Mouse (Mus musculus): ENCODE data around the gene Fgd3.
A peak's percentile ranks its signal among the peaks of the same experiment; 100 is the strongest.

Fgd3 gene

DNA sequence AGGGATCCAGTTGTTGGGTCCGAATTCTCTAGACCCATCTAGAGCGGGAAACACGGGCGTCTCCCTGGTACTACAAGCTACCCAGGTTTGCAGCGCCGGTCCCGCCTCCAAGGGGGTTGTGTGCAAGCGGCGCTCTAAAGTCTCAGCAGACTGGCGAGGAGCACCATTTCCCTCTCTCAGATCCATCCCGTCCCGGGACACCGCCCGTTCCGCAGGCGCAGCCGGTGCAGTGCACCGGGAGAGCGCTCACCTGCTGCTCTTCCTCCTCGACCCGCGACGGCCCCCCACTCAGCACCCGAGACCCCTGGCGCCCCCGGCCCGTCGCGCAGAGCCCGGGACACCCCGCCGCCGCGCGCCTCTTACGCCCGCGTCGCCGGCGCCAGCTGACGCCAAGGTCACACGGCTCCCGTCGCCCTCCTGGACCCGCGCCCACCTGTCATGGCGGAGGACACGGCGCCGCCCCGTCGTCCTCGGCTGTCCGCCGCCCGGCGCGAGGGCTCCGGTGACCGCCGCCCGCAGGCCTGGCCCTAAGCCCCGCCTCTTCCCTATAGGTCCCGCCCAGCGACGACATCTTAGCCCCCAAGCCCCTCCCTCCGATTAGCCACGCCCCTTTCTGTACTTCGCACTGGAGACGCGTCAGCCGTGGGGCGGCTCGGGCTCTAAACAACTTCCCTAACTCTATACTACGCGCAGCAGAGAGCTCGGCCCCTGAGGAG is 104.4 kb downstream of the Fgd3 start, which contains the start of gene Card19:
Gene Card19 (minus strand): TSS at position 534 of the 716 bp plus-strand sequence.
- DNase-seq (ENCODE audit: low spot score in 2 of 2), result peak; percentile 55 to 95

- no peak for DNase-seq (ENCODE audit: low spot score in 2 of 2)
Observed at GRCm38 (mm10) chr13:49215128-49215503, 105.0 kb downstream of the Fgd3 start.

- DNase-seq (ENCODE audit: low spot score in 2 of 2), result no peak
Observed at GRCm38 (mm10) chr13:49214454-49214853, 105.7 kb downstream of the Fgd3 start.

DNA sequence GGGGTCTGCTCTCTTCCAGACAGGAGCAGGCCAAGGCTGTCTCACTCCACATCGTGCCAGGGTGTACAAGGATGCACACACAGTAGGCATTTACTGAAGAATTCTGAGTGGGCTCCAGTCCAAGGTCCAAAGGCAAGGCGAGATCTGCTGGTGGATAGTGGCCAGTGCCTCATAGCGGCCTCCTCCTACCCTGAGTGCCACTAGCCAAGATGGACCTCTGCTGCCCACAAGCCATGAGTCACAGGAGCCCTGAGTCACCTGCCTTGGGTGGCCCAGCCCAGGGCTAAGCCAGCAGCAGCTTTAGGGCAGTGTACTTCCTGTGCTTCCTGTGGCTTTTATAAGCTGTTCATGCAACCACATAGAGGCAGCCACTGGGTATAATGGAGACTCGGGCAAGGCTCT is 106.6 kb downstream of the Fgd3 start:
- DNase-seq (ENCODE audit: low spot score in 2 of 2), result peak; percentile 50 to 59

DNA sequence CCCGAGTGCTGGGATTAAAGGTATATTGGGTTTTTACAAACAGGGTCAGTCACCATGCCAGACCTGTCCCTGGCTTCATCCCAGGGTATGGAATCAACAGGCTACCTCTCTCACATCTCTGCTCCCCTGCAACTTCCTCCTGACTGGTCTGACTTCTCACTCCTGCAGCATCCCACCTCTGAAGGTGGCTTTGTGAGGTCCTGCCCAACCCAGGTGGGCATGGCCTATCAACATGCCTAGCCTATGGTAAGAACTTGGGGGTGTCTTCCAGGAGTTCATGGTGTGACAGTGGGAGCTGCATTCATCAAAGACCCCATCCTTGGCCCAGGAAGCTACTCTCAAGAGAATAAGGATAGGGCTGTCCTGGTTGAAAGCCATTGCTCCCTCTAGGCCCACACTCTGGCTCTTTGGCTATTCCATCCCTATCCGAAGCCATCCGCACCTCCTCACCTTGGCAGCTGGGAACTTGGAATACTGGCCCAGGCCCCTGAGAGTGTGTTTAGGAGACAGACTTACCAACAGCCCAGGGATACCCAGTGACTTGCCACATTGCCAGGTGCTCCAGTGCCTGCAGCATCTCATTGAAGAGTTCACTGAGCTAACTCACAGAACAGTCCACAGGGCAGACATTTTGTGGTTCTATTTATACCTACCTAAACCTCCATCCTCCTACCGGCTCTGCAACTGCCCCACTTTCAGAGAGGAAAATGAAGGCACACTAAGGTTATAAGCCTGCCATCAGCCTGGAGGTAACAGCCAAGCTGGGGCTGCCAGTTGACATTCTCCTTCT is 107.2 kb downstream of the Fgd3 start:
- no peak for DNase-seq (ENCODE audit: low spot score in 2 of 2)
